Mouse (Mus musculus): ENCODE results near the gene Slc7a14. TPM values are rescaled to one million over a fixed set of nuclear protein-coding genes. Genes with fewer than 3 reads are reported as not detected.

Gene Slc7a14
- total and polyA plus RNA-seq, 3 experiments, result under 0.01 to 0.01 TPM; not detected in 1

GRCm38 (mm10) chr3:31339236-31339635 is 29.1 kb upstream of the Slc7a14 start:
- Histone ChIP-seq H3K27ac (ENCODE audit: control insufficient read depth, low read depth, low read length) (no peak overlapping the region), H3K79me2 (ENCODE audit: control insufficient read depth, insufficient read depth, low read length, poor library complexity) (no peaks in the 10 kb centered on the region), H3K4me1 (ENCODE audit: control insufficient read depth in 1 of 2, insufficient read depth in 2 of 2, low read length in 2 of 2) (no peaks in the 10 kb centered on the region), H3K36me3 (ENCODE audit: control insufficient read depth in 1 of 2, insufficient read depth in 2 of 2, low read length in 2 of 2) (no peaks in the 10 kb centered on the region), H3K4me3 (ENCODE audit: control insufficient read depth in 1 of 2, insufficient read depth in 1 of 2, low read depth in 2 of 2, low read length in 2 of 2) (no peak overlapping the region), H3K9ac (ENCODE audit: control insufficient read depth, low read depth, low read length, poor library complexity, severe bottlenecking) (no peak overlapping the region), H3K27me3 (ENCODE audit: control insufficient read depth in 1 of 2, insufficient read depth in 2 of 2, low read length in 2 of 2) (no peaks in the 10 kb centered on the region), H3K9me3 (replicated peaks; ENCODE audit: insufficient read depth, low read length) (no peaks in the 10 kb centered on the region)
- DNase-seq (ENCODE audit: low read depth, low spot score), result no peak
- TF ChIP-seq MEF2A (IDR thresholded peaks at IDR 0.05; ENCODE audit: extremely low read depth, insufficient replicate concordance, low read depth, low read length, poor library complexity, severe bottlenecking), result no peak
- no peak for TF ChIP-seq BHLHE40 (IDR thresholded peaks at IDR 0.05; ENCODE audit: borderline replicate concordance, low read depth, low read length)
- TF ChIP-seq E2F4 (IDR thresholded peaks at IDR 0.05; ENCODE audit: borderline replicate concordance, low read depth, low read length), result no peak
- no peak for TF ChIP-seq MAX (IDR thresholded peaks at IDR 0.05; ENCODE audit: low read length)
- TF ChIP-seq ZNF384 (IDR thresholded peaks at IDR 0.05; ENCODE audit: low read depth, low read length), result no peak
- TF ChIP-seq GABPA (IDR thresholded peaks at IDR 0.05; ENCODE audit: low read depth, low read length), result no peak
- no peak for TF ChIP-seq JUND (IDR thresholded peaks at IDR 0.05; ENCODE audit: low read depth, low read length)
- TF ChIP-seq MYB (IDR thresholded peaks at IDR 0.05; ENCODE audit: low read depth, low read length), result no peak
- no peak for TF ChIP-seq POLR2A (IDR thresholded peaks at IDR 0.05; ENCODE audit: control insufficient read depth in 1 of 2, insufficient read depth in 1 of 2, low read depth in 1 of 2, low read length in 2 of 2, poor library complexity in 1 of 2)
- TF ChIP-seq USF2 (IDR thresholded peaks at IDR 0.05; ENCODE audit: borderline replicate concordance in 1 of 2, insufficient read depth in 1 of 2, low read depth in 1 of 2, low read length in 2 of 2), result no peak
- TF ChIP-seq TAL1 (IDR thresholded peaks at IDR 0.05; ENCODE audit: low read length), result no peak
- TF ChIP-seq CHD2 (IDR thresholded peaks at IDR 0.05; ENCODE audit: low read length), result no peak
- no peak for TF ChIP-seq ETS1 (IDR thresholded peaks at IDR 0.05; ENCODE audit: low read depth, low read length)

GRCm38 (mm10) chr3:31328237-31328836 is 18.2 kb upstream of the Slc7a14 start:
- H3K4me3 ChIP-seq (ENCODE audit: control insufficient read depth in 1 of 2, insufficient read depth in 1 of 2, low read depth in 2 of 2, low read length in 2 of 2), result no peak overlapping the region
- no peak for DNase-seq (ENCODE audit: low read depth, low spot score)
- H3K9me3 ChIP-seq (replicated peaks; ENCODE audit: insufficient read depth, low read length), result no peaks in the 10 kb centered on the region
- no peak overlapping the region for H3K9ac ChIP-seq (ENCODE audit: control insufficient read depth, low read depth, low read length, poor library complexity, severe bottlenecking)
- no peaks in the 10 kb centered on the region for H3K36me3 ChIP-seq (ENCODE audit: control insufficient read depth in 1 of 2, insufficient read depth in 2 of 2, low read length in 2 of 2)
- no peak overlapping the region for H3K27ac ChIP-seq (ENCODE audit: control insufficient read depth, low read depth, low read length)
- no peaks in the 10 kb centered on the region for H3K79me2 ChIP-seq (ENCODE audit: control insufficient read depth, insufficient read depth, low read length, poor library complexity)
- no peak for TF ChIP-seq MXI1 (IDR thresholded peaks at IDR 0.05; ENCODE audit: low read depth, low read length)
- TF ChIP-seq MAFK (IDR thresholded peaks at IDR 0.05; ENCODE audit: borderline replicate concordance, low read depth, low read length), result no peak
- TF ChIP-seq ZNF384 (IDR thresholded peaks at IDR 0.05; ENCODE audit: low read depth, low read length), result no peak
- no peak for TF ChIP-seq GATA1 (IDR thresholded peaks at IDR 0.05; ENCODE audit: low read depth, low read length)
- TF ChIP-seq BHLHE40 (IDR thresholded peaks at IDR 0.05; ENCODE audit: borderline replicate concordance, low read depth, low read length), result no peak
- TF ChIP-seq UBTF (IDR thresholded peaks at IDR 0.05; ENCODE audit: borderline replicate concordance, insufficient read depth, low read depth, low read length), result no peak
- no peak for TF ChIP-seq MAX (IDR thresholded peaks at IDR 0.05; ENCODE audit: low read length)
- no peak for TF ChIP-seq SMC3 (IDR thresholded peaks at IDR 0.05; ENCODE audit: low read depth, low read length)
- TF ChIP-seq GABPA (IDR thresholded peaks at IDR 0.05; ENCODE audit: low read depth, low read length), result no peak
- no peak for TF ChIP-seq MEF2A (IDR thresholded peaks at IDR 0.05; ENCODE audit: extremely low read depth, insufficient replicate concordance, low read depth, low read length, poor library complexity, severe bottlenecking)
- no peak for TF ChIP-seq USF2 (IDR thresholded peaks at IDR 0.05; ENCODE audit: borderline replicate concordance in 1 of 2, insufficient read depth in 1 of 2, low read depth in 1 of 2, low read length in 2 of 2)
- TF ChIP-seq ETS1 (IDR thresholded peaks at IDR 0.05; ENCODE audit: low read depth, low read length), result no peak
- no peak for TF ChIP-seq HCFC1 (IDR thresholded peaks at IDR 0.05; ENCODE audit: low read depth, low read length)
- TF ChIP-seq RCOR1 (IDR thresholded peaks at IDR 0.05; ENCODE audit: low read depth, low read length), result no peak
- no peak for TF ChIP-seq EP300 (IDR thresholded peaks at IDR 0.05; ENCODE audit: low read depth in 1 of 2, low read length in 2 of 2)
- TF ChIP-seq TAL1 (IDR thresholded peaks at IDR 0.05; ENCODE audit: low read length), result no peak
- H3K4me1 ChIP-seq (ENCODE audit: control insufficient read depth in 1 of 2, insufficient read depth in 2 of 2, low read length in 2 of 2), result no peaks in the 10 kb centered on the region
- H3K27me3 ChIP-seq (ENCODE audit: control insufficient read depth in 1 of 2, insufficient read depth in 2 of 2, low read length in 2 of 2), result no peaks in the 10 kb centered on the region
